Mouse (Mus musculus): ENCODE measurements at regions not wholly inside any gene's neighbourhood (a gene's known extent, or its start where the extent isn't known, plus 50 kb on each side); places are given as distances from the start of the nearest gene placed in this dataset.

DNA sequence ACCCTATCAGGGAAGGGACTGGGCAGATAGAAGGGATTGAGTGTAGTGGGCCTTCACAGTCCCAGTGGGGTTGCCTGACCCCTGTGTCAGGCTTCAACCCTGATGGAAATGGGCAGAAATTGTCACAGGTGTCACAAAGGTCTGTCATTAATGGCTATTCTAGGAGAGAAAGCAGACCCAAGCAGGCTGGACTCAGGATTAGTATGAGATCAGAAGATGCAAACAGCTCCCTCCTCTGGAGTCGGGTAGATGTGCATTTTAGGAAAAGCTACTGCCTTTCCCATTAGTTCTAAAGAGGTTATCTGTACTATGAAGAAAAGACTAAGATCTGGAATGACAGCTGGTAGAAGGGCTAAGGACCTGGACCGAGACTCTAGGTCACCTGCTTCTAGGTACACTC, 346.9 kb upstream of the Nfe2l3 start:
- H3K4me3 ChIP-seq (ENCODE audit: control insufficient read depth, low read depth, low read length): no peak overlapping the region
- peaks cover 2% of the 10 kb centered on the region; the same call in 1 of the 2 replicates for H3K4me1 ChIP-seq (ENCODE audit: control insufficient read depth, insufficient read depth, low read length)
- TF ChIP-seq POLR2A (IDR thresholded peaks at IDR 0.05; ENCODE audit: control insufficient read depth, low read depth, low read length) (no peak), CTCF (IDR thresholded peaks at IDR 0.05; ENCODE audit: control insufficient read depth, insufficient read depth, insufficient replicate concordance, low read depth, low read length) (no peak)
- H3K27me3 ChIP-seq (ENCODE audit: control insufficient read depth, insufficient read depth, low read length): no peaks in the 10 kb centered on the region
- no peaks in the 10 kb centered on the region for H3K36me3 ChIP-seq (ENCODE audit: control insufficient read depth, insufficient read depth, low read length)
- H3K27ac ChIP-seq (ENCODE audit: control insufficient read depth, insufficient read depth, low read depth, low read length): no peak overlapping the region

DNA sequence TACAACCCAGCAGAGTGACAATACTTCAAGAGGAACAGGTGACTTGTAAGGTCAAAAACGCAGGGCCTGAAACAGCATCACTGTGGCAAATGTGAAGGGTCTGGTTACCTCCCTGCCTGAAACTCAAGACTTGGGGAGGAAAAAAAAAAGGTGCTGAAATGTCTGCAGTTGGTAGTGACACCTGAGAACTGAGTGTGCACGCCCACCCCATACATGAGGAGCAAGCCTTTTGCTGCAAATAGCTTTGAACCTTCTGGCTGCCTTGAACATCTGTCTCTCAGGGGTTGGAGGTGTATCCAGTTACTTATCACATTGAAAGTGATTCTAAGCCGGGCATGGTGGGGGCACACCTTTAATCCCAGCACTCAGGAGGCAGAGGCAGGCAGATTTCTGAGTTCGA, 346.1 kb upstream of the Nfe2l3 start:
- Histone ChIP-seq H3K27ac (ENCODE audit: control insufficient read depth, insufficient read depth, low read depth, low read length) (no peak overlapping the region), H3K27me3 (ENCODE audit: control insufficient read depth, insufficient read depth, low read length) (no peaks in the 10 kb centered on the region), H3K4me3 (ENCODE audit: control insufficient read depth, low read depth, low read length) (no peak overlapping the region), H3K36me3 (ENCODE audit: control insufficient read depth, insufficient read depth, low read length) (no peaks in the 10 kb centered on the region), H3K4me1 (ENCODE audit: control insufficient read depth, insufficient read depth, low read length) (peaks cover 2% of the 10 kb centered on the region; the same call in 1 of the 2 replicates)
- TF ChIP-seq CTCF (IDR thresholded peaks at IDR 0.05; ENCODE audit: control insufficient read depth, insufficient read depth, insufficient replicate concordance, low read depth, low read length) (no peak), POLR2A (IDR thresholded peaks at IDR 0.05; ENCODE audit: control insufficient read depth, low read depth, low read length) (no peak)

DNA sequence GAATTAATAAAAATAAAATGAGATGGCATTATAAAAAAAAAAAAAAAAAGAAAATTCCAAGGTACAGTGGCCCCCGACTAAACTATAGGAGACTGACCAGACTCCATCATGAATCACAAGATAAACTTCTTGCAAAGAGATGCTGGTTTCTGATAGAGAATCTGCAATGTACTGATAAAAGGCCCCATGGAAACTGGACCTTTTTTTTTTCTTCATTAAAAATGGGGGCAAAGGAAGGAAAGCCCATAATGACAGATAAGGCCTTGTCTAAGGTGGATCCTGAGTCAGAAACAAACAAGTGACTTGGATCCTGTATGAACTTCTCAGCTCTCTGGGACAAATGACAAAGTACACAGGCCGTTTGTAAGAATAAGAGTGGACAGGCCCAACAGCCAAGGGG, 344.7 kb upstream of the Nfe2l3 start:
- Histone ChIP-seq H3K27me3 (ENCODE audit: control insufficient read depth, insufficient read depth, low read length) (no peaks in the 10 kb centered on the region), H3K36me3 (ENCODE audit: control insufficient read depth, insufficient read depth, low read length) (no peaks in the 10 kb centered on the region), H3K27ac (ENCODE audit: control insufficient read depth, insufficient read depth, low read depth, low read length) (no peak overlapping the region), H3K4me3 (ENCODE audit: control insufficient read depth, low read depth, low read length) (no peak overlapping the region), H3K4me1 (ENCODE audit: control insufficient read depth, insufficient read depth, low read length) (no peaks in the 10 kb centered on the region)
- TF ChIP-seq CTCF (IDR thresholded peaks at IDR 0.05; ENCODE audit: control insufficient read depth, insufficient read depth, insufficient replicate concordance, low read depth, low read length) (no peak), POLR2A (IDR thresholded peaks at IDR 0.05; ENCODE audit: control insufficient read depth, low read depth, low read length) (no peak)

DNA sequence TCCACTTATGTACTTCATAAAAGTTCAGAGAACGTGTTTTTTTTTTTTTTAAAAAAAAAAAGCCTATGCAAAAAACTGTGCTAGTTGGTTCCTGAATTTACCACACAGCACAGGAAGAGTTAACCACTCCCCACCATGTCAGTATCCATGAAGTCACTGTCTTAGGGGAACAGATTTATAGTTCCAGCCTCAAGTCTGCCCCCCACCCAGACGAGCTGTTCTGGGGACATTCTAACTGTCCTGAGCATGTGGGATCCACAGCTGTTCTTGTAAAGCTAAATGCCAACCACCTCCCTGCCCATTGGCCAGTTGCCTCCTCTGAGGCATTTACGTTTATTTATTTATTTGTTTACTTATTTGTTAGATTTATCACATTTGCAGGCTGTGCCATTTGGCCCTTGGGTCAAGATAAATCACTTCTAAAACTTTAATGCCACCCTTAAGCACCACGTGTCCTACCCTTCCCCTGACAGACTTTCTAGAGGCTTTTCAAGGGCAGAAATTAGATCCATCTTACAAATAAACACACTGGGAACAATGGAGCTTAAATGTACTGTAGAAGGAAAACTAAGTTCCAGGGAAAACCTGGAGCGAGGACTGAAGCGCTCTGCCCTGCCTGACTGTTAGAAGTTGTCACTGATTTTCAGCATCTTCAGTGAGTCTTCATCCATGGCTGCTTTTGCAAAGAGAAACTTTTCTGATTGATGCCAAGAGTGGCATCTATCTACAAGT, 343.7 kb upstream of the Nfe2l3 start:
- TF ChIP-seq POLR2A (IDR thresholded peaks at IDR 0.05; ENCODE audit: control insufficient read depth, low read depth, low read length) (no peak), CTCF (IDR thresholded peaks at IDR 0.05; ENCODE audit: control insufficient read depth, insufficient read depth, insufficient replicate concordance, low read depth, low read length) (no peak)
- no peaks in the 10 kb centered on the region for H3K36me3 ChIP-seq (ENCODE audit: control insufficient read depth, insufficient read depth, low read length)

DNA sequence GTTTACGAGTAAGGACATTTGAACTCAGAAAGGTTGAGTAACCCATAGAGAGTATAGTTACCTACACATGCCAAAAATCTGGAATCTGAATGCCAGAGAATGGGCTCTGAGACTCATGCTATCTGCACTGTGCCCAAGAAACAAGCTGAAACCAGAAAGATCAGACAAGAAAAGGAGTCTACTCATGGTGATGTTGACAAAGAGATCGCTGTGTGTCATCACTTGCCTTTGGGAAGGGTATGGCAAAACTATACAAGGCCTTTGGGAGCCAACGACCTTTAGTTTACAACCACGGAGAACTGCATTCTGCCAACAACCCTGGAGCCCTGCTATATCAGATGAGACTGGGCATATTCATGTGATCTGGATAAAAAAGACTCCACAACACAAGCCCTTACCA, 339.3 kb upstream of the Nfe2l3 start:
- Histone ChIP-seq H3K4me3 (ENCODE audit: control insufficient read depth, low read depth, low read length) (no peak overlapping the region), H3K36me3 (ENCODE audit: control insufficient read depth, insufficient read depth, low read length) (no peaks in the 10 kb centered on the region), H3K4me1 (ENCODE audit: control insufficient read depth, insufficient read depth, low read length) (no peaks in the 10 kb centered on the region), H3K27me3 (ENCODE audit: control insufficient read depth, insufficient read depth, low read length) (no peaks in the 10 kb centered on the region), H3K27ac (ENCODE audit: control insufficient read depth, insufficient read depth, low read depth, low read length) (no peak overlapping the region)
- TF ChIP-seq POLR2A (IDR thresholded peaks at IDR 0.05; ENCODE audit: control insufficient read depth, low read depth, low read length): no peak
- no peak for TF ChIP-seq CTCF (IDR thresholded peaks at IDR 0.05; ENCODE audit: control insufficient read depth, insufficient read depth, insufficient replicate concordance, low read depth, low read length)

More for the DNA sequence above, 343.7 kb upstream of the Nfe2l3 start:
- Histone ChIP-seq H3K4me3 (ENCODE audit: control insufficient read depth, low read depth, low read length) (no peak overlapping the region), H3K4me1 (ENCODE audit: control insufficient read depth, insufficient read depth, low read length) (no peaks in the 10 kb centered on the region), H3K27ac (ENCODE audit: control insufficient read depth, insufficient read depth, low read depth, low read length) (no peak overlapping the region), H3K27me3 (ENCODE audit: control insufficient read depth, insufficient read depth, low read length) (no peaks in the 10 kb centered on the region)

DNA sequence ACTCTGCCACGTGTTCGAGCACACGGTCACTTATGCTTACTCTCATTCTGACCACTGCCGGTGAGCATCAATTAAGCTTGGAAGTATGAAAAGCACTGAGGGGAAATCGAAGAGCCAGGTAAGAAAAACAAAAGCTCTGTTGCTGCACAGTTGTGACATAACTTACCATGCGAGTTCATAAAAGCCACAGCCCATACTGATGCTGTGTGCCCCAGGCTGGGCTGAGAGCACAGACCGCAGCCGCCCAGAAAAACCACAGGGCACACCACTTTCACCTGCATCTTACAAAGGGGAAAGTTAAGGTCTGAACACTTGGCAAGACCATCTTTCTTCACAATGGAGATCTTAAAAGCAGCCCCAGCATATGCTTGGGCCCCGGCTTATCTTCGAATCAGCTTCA, 338.2 kb upstream of the Nfe2l3 start:
- Histone ChIP-seq H3K36me3 (ENCODE audit: control insufficient read depth, insufficient read depth, low read length) (no peaks in the 10 kb centered on the region), H3K27ac (ENCODE audit: control insufficient read depth, insufficient read depth, low read depth, low read length) (no peak overlapping the region), H3K4me1 (ENCODE audit: control insufficient read depth, insufficient read depth, low read length) (no peaks in the 10 kb centered on the region), H3K27me3 (ENCODE audit: control insufficient read depth, insufficient read depth, low read length) (no peaks in the 10 kb centered on the region), H3K4me3 (ENCODE audit: control insufficient read depth, low read depth, low read length) (no peak overlapping the region)
- TF ChIP-seq POLR2A (IDR thresholded peaks at IDR 0.05; ENCODE audit: control insufficient read depth, low read depth, low read length) (no peak), CTCF (IDR thresholded peaks at IDR 0.05; ENCODE audit: control insufficient read depth, insufficient read depth, insufficient replicate concordance, low read depth, low read length) (no peak)

DNA sequence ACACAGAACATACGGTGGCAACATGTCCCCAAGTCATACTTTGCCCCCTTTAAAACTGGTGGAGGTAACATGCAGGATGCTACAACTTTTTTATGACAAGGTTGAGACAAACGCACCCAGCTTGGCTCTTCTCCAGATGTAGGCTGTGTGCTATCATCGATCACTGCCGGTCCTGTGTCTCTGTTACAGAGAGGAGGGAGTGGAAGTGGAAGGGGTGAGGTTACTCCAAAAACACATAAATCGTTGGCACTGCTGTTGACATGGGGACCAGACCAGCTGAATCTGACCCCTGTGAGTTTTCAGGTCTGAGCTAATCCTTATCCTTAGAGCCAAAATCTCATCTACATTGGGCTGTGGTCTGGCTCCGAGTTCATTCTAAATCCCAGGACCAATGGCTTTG, 335.0 kb upstream of the Nfe2l3 start:
- H3K4me3 ChIP-seq (ENCODE audit: control insufficient read depth, low read depth, low read length): no peak overlapping the region
- no peaks in the 10 kb centered on the region for H3K36me3 ChIP-seq (ENCODE audit: control insufficient read depth, insufficient read depth, low read length)
- no peak overlapping the region for H3K27ac ChIP-seq (ENCODE audit: control insufficient read depth, insufficient read depth, low read depth, low read length)
- TF ChIP-seq POLR2A (IDR thresholded peaks at IDR 0.05; ENCODE audit: control insufficient read depth, low read depth, low read length): no peak
- TF ChIP-seq CTCF (IDR thresholded peaks at IDR 0.05; ENCODE audit: control insufficient read depth, insufficient read depth, insufficient replicate concordance, low read depth, low read length): no peak
- no peaks in the 10 kb centered on the region for H3K27me3 ChIP-seq (ENCODE audit: control insufficient read depth, insufficient read depth, low read length)
- no peaks in the 10 kb centered on the region for H3K4me1 ChIP-seq (ENCODE audit: control insufficient read depth, insufficient read depth, low read length)
